8 mouse cellular contexts compared by ENCODE assay signal in the genomic region with DNA sequence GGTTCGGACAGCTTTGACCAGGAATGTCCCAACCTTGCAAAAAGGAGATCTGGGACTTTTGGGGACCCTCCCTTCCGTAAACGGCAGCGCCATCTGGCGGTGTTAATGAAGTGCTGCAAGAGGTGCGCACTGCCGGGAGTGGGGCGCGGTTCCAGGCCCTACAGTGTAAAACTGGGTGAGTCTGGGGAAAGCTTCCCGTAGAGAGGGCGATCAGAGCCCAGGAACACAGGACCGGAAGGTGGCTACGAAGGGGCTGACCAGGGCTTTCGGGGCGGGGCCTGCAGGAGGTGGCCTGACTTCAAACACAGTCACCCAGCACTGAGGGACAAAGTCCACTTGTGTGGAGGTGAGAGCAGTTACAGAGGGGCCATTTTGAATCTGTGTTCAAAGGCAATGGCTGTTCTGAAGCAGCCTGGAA. TPM values are rescaled to one million over a fixed set of nuclear protein-coding genes. Genes with fewer than 3 reads are reported as not detected.
DNase-seq lines count a peak whose midpoint lies in the region; ATAC-seq and TF ChIP-seq lines count a peak whose summit lies in the region.

No protein-coding gene starts in this region.

- H3K9ac ChIP-seq in ES-E14 (ENCODE audit: insufficient read depth, low read depth, low read length, poor library complexity, severe bottlenecking) = peak overlapping the region; percentile 55
- peak overlapping the region; percentile 46; the same call in 1 of the 2 replicates for H3K9ac ChIP-seq in embryonic facial prominence, embryonic 13.5 days

- no peak; the same call in 1 of the 2 replicates for ATAC-seq in embryonic facial prominence, embryonic 13.5 days (ENCODE audit: insufficient number of reproducible peaks, insufficient read depth, low FRiP score, low TSS enrichment, low read depth)
- ATAC-seq in megakaryocyte-erythroid progenitor cell, adult 5-6 weeks (replicated peaks; ENCODE audit: low FRiP score, low TSS enrichment, poor library complexity, severe bottlenecking) = peak; percentile 71

- H3K9me3 ChIP-seq in ES-E14 (ENCODE audit: control insufficient read depth, insufficient read depth, low read depth, low read length) = no peaks in the 10 kb centered on the region
- H3K9me3 ChIP-seq in embryonic facial prominence, embryonic 13.5 days = no peaks in the 10 kb centered on the region

- peaks cover 67% of the 10 kb centered on the region for H3K27me3 ChIP-seq in embryonic facial prominence, embryonic 13.5 days

- peak overlapping the region; percentile 79 for H3K4me2 ChIP-seq in embryonic facial prominence, embryonic 13.5 days

- no peaks in the 10 kb centered on the region; the same call in 1 of the 2 replicates for H3K36me3 ChIP-seq in ES-E14 (ENCODE audit: control insufficient read depth, insufficient read depth, low read length, poor library complexity, severe bottlenecking)
- H3K36me3 ChIP-seq in embryonic facial prominence, embryonic 13.5 days = no peaks in the 10 kb centered on the region

- DNase-seq in cerebellum, adult 8-10 months = peak; percentile 35
- DNase-seq in cerebellum, adult 11 months = no peak
- peak; percentile 70 for DNase-seq in ES-E14 (ENCODE audit: low read depth, low spot score)
- peak; percentile 71 for DNase-seq in heart, postnatal 4 days
- DNase-seq in layer of hippocampus, postnatal 14 days (ENCODE audit: low spot score in 2 of 2) = peak; percentile 39 to 52
- peak; percentile 46 for DNase-seq in testis, postnatal 14 days (ENCODE audit: low spot score)

- H3K27ac ChIP-seq in ES-E14 (ENCODE audit: insufficient read depth, low read depth, low read length, poor library complexity, severe bottlenecking) = no peak overlapping the region
- H3K27ac ChIP-seq in embryonic facial prominence, embryonic 13.5 days = no peak overlapping the region

- in situ Hi-C loops in ES-E14 (cut with MboI; ENCODE audit: low sequenced_read_pairs in 2 of 2, unreplicated experiment in 2 of 2) = loop anchor here (5.0 to 25.0 kb wide), 2 partner anchors 312 to 322 kb away; a partner anchor contains a TSS

- H3K4me3 ChIP-seq in ES-E14 (ENCODE audit: insufficient read depth in 1 of 2, low read depth in 1 of 2, low read length in 2 of 2, poor library complexity in 1 of 2, severe bottlenecking in 1 of 2) = peak overlapping the region; percentile 37 to 67
- H3K4me3 ChIP-seq in embryonic facial prominence, embryonic 13.5 days = peak overlapping the region; percentile 46

- WGBS in embryonic facial prominence, embryonic 13.5 days = 1% methylated on average over 15 of the region's 15 CpGs

- peaks cover 0 to 13% of the 10 kb centered on the region in 2 experiments; a peak in 2 of 4 replicates for H3K4me1 ChIP-seq in ES-E14 (ENCODE audit: control insufficient read depth in 2 of 2, insufficient read depth in 2 of 2, low read length in 2 of 2, poor library complexity in 1 of 2)
- peaks cover 45% of the 10 kb centered on the region for H3K4me1 ChIP-seq in embryonic facial prominence, embryonic 13.5 days

TF ChIP-seq in ES-E14, 5 proteins besides CTCF, POLR2A, EP300 and RAD21:
- TF ChIP-seq MAFK (IDR thresholded peaks at IDR 0.05; ENCODE audit: insufficient read depth, low read depth, low read length) (0 out of 2 replicates have a peak, but pooled peaks have one; percentile 16), ZC3H11A (IDR thresholded peaks at IDR 0.05; ENCODE audit: borderline replicate concordance, low read depth, low read length) (no peak)

RNA-seq across cellular contexts. Expression of a gene that starts 6.2 kb away (rescaled TPM):
- total RNA-seq in ES-E14 (2012; rRNA removed) = 8.6 and 16.7 TPM in 2 replicates
- polyA plus RNA-seq in embryonic facial prominence, embryonic 13.5 days (2015; fragmentation: Nextera tagmentation; extraction: Ambion mirVana) = 0.44 and 0.52 TPM in 2 replicates
- total RNA-seq in heart, postnatal 4 days (2021) = 1 to 10 TPM in 1 of 2 experiments, under 1 TPM in 1; 0.79 to 1.2 TPM
- total RNA-seq in layer of hippocampus, postnatal 14 days (2021) = under 1 TPM in 1 of 2 experiments, not detected in 1; 0.28 TPM
- not detected in 2 replicates for total RNA-seq in megakaryocyte-erythroid progenitor cell, adult 5-6 weeks (2014; fragmentation: Nextera tagmentation)
- not detected in 2 replicates for total RNA-seq in megakaryocyte-erythroid progenitor cell, adult 5-6 weeks (2017)

RNA-seq across cellular contexts. Expression of a gene that starts 11.5 kb away (rescaled TPM):
- total RNA-seq in ES-E14 (2012; rRNA removed) = 3.1 and 3.7 TPM in 2 replicates
- polyA plus RNA-seq in embryonic facial prominence, embryonic 13.5 days (2015; fragmentation: Nextera tagmentation; extraction: Ambion mirVana) = 0.22 TPM in 1 of 2 replicates, not detected in the other
- total RNA-seq in heart, postnatal 4 days (2021) = under 1 TPM in 1 of 2 experiments, not detected in 1; 0.19 TPM
- under 1 TPM in 1 of 2 experiments, not detected in 1; 0.44 TPM for total RNA-seq in layer of hippocampus, postnatal 14 days (2021)
- total RNA-seq in megakaryocyte-erythroid progenitor cell, adult 5-6 weeks (2014; fragmentation: Nextera tagmentation) = not detected in 2 replicates
- not detected in 2 replicates for total RNA-seq in megakaryocyte-erythroid progenitor cell, adult 5-6 weeks (2017)

RNA-seq across cellular contexts. Expression of a gene that starts 24.8 kb away (rescaled TPM):
- 27.8 and 32.1 TPM in 2 replicates for total RNA-seq in ES-E14 (2012; rRNA removed)
- polyA plus RNA-seq in embryonic facial prominence, embryonic 13.5 days (2015; fragmentation: Nextera tagmentation; extraction: Ambion mirVana) = 30.9 and 41.1 TPM in 2 replicates
- 10 to 100 TPM; 17.8 to 18.7 TPM for total RNA-seq in heart, postnatal 4 days (2021)
- total RNA-seq in layer of hippocampus, postnatal 14 days (2021) = 1 to 10 TPM; 1.2 to 2.6 TPM
- 25.0 and 40.8 TPM in 2 replicates for total RNA-seq in megakaryocyte-erythroid progenitor cell, adult 5-6 weeks (2014; fragmentation: Nextera tagmentation)
- 6.6 and 37.9 TPM in 2 replicates for total RNA-seq in megakaryocyte-erythroid progenitor cell, adult 5-6 weeks (2017)

RNA-seq across cellular contexts. Expression of a gene that starts 26.6 kb away (rescaled TPM):
- total RNA-seq in ES-E14 (2012; rRNA removed) = 21.1 and 21.7 TPM in 2 replicates
- 44.1 and 51.0 TPM in 2 replicates for polyA plus RNA-seq in embryonic facial prominence, embryonic 13.5 days (2015; fragmentation: Nextera tagmentation; extraction: Ambion mirVana)
- total RNA-seq in heart, postnatal 4 days (2021) = 10 to 100 TPM; 24.8 to 28.3 TPM
- 10 to 100 TPM; 35.2 to 38.6 TPM for total RNA-seq in layer of hippocampus, postnatal 14 days (2021)
- total RNA-seq in megakaryocyte-erythroid progenitor cell, adult 5-6 weeks (2014; fragmentation: Nextera tagmentation) = not detected in 2 replicates
- 0.61 TPM in 1 of 2 replicates, not detected in the other for total RNA-seq in megakaryocyte-erythroid progenitor cell, adult 5-6 weeks (2017)

RNA-seq across cellular contexts. Expression of a gene that starts 44.2 kb away (rescaled TPM):
- total RNA-seq in ES-E14 (2012; rRNA removed) = 15.1 and 20.6 TPM in 2 replicates
- polyA plus RNA-seq in embryonic facial prominence, embryonic 13.5 days (2015; fragmentation: Nextera tagmentation; extraction: Ambion mirVana) = 1.8 and 7.1 TPM in 2 replicates
- total RNA-seq in heart, postnatal 4 days (2021) = 1 to 10 TPM in 1 of 2 experiments, under 1 TPM in 1; 0.60 to 1.3 TPM
- 1 to 10 TPM; 3.7 to 5.1 TPM for total RNA-seq in layer of hippocampus, postnatal 14 days (2021)
- not detected in 2 replicates for total RNA-seq in megakaryocyte-erythroid progenitor cell, adult 5-6 weeks (2014; fragmentation: Nextera tagmentation)
- total RNA-seq in megakaryocyte-erythroid progenitor cell, adult 5-6 weeks (2017) = not detected in 2 replicates
